Mouse (Mus musculus): ENCODE results near the gene Foxj3. TPM values are rescaled to one million over a fixed set of nuclear protein-coding genes. Genes with fewer than 3 reads are reported as not detected.
A peak's percentile ranks its signal among the peaks of the same experiment; 100 is the strongest.
"Not testable (repeated sequence)": the region's sequence is repeated elsewhere in the genome, so short reads cannot be mapped to it uniquely, and the experiment has no call there.

The Foxj3 gene
- polyA plus RNA-seq (2014; fragmentation: Nextera tagmentation; extraction: Ambion mirVana), result 20.2 and 23.4 TPM in 2 replicates

DNA sequence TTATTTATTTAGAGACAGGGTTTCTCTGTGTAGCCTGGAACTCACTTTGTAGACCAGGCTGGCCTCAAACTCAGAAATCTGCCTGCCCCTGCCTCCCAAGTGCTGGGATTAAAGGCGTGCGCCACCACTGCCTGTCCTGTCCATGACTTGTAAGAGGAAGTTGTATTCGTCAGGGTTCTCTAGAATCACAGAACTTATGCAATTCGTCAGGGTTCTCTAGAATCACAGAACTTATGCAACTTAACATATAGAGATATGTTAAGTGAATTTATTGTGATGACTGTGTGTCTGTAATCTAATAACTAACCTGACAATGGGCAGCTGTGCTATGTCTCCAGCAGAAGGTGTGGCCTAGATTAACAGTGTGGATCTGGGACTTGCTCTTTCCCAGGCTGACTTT lies at the start of gene Foxj3:
TSS of gene Foxj3 (plus strand) at position 390 of the 400 bp plus-strand sequence.
- not testable (repeated sequence) for H3K9ac ChIP-seq (ENCODE audit: low read depth, low read length); H3K4me1 ChIP-seq (replicated peaks; ENCODE audit: control insufficient read depth, insufficient read depth, low read length); H3K27me3 ChIP-seq (ENCODE audit: control insufficient read depth, insufficient read depth, low read length); H3K9me3 ChIP-seq (ENCODE audit: control insufficient read depth, low read length); ATAC-seq (ENCODE audit: low FRiP score); H3K27ac ChIP-seq (ENCODE audit: low read depth, low read length); H3K4me2 ChIP-seq (replicated peaks; ENCODE audit: low read depth, low read length); H3K36me3 ChIP-seq (ENCODE audit: control insufficient read depth, insufficient read depth, low read length); DNase-seq (ENCODE audit: low spot score); H3K4me3 ChIP-seq (ENCODE audit: low read depth, low read length)
- 88% methylated on average over 4 of the region's 4 CpGs for WGBS

DNA sequence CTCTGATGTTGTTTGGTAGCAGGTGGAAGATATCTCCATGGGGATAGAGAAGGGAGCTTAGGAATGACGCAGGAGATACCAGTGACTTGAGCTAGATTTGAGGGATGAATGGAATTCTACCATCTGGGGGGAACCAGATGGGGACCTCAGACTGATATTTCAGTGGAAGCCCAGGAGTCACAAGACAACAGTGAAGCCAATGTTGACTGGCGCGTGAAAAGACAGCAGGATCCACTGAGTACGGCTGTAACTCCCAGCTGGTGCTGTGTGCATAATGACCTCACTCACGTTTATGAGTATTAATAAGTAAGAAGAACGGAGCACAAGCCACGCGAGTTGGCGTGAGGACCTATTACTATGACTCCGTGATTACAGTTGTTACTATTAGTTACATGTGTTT lies 47.1 kb upstream of the Foxj3 start:
- Histone ChIP-seq H3K36me3 (ENCODE audit: control insufficient read depth, insufficient read depth, low read length) (no peaks in the 10 kb centered on the region), H3K4me2 (replicated peaks; ENCODE audit: low read depth, low read length) (no peak overlapping the region), H3K4me1 (replicated peaks; ENCODE audit: control insufficient read depth, insufficient read depth, low read length) (no peaks in the 10 kb centered on the region), H3K27me3 (ENCODE audit: control insufficient read depth, insufficient read depth, low read length) (peaks cover 6% of the 10 kb centered on the region; the same call in 1 of the 2 replicates), H3K9me3 (ENCODE audit: control insufficient read depth, low read length) (no peaks in the 10 kb centered on the region), H3K27ac (ENCODE audit: low read depth, low read length) (no peak overlapping the region), H3K4me3 (ENCODE audit: low read depth, low read length) (no peak overlapping the region), H3K9ac (ENCODE audit: low read depth, low read length) (no peak overlapping the region)
- ATAC-seq (ENCODE audit: low FRiP score), result no peak
- DNase-seq (ENCODE audit: low spot score), result no peak
- WGBS, result 86% methylated on average over 10 of the region's 10 CpGs

DNA sequence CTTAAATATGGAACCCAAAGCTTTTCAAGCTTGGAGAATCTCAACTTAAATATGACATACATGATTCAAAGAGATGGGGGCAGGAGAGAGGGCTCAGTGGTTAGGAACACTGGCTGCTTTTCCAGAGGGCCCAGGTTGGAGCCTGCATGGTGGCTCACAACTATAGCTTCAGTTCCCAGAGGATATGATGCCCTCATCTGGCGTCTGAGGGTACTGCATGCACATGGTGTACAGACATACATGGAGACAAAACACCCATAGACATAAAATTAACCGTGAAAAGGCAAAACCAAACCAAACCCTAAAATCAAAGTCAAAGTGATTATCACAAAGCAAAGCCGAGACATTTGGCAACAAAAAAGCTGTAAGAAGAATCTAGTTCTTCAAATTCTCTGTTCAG lies 46.0 kb upstream of the Foxj3 start:
- Histone ChIP-seq H3K27ac (ENCODE audit: low read depth, low read length) (no peak overlapping the region), H3K27me3 (ENCODE audit: control insufficient read depth, insufficient read depth, low read length) (peaks cover 6% of the 10 kb centered on the region; the same call in 1 of the 2 replicates), H3K4me3 (ENCODE audit: low read depth, low read length) (no peak overlapping the region), H3K36me3 (ENCODE audit: control insufficient read depth, insufficient read depth, low read length) (no peaks in the 10 kb centered on the region), H3K9me3 (ENCODE audit: control insufficient read depth, low read length) (no peaks in the 10 kb centered on the region), H3K4me2 (replicated peaks; ENCODE audit: low read depth, low read length) (no peak overlapping the region), H3K4me1 (replicated peaks; ENCODE audit: control insufficient read depth, insufficient read depth, low read length) (no peaks in the 10 kb centered on the region), H3K9ac (ENCODE audit: low read depth, low read length) (no peak overlapping the region)
- no peak for ATAC-seq (ENCODE audit: low FRiP score)
- DNase-seq (ENCODE audit: low spot score), result peak; percentile 54
- 78% methylated on average over 3 of the region's 3 CpGs for WGBS

DNA sequence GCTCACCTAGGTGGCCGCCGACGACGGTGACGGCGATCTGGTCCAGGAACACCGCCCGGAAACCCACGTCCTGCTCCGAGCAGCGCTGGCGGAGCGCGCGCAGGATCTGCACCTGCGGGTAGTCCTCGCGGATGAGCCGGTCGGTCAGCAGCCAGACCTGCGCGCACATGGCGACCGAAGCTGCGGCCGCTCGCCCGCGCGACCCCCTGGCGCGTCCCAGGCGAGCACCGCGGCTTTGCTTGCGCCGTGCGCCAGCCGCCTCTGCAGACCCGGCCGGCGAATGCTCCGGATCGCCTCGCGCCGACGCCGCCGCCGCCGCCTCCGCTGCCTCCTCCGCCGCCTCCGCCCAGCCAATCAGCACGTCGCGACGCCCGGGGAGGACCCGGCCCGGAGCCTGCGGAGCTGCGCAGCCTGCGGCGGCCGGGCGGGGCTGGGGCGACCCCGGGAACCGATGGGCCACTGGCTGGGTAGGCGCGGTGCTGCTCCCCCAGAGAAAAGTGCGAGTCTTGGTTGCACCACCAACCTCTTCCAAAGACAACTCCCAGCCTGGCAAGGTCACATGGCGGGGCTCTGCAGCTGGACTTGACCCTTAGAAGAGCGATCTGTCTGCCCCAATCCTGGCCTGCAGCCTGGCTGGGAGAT lies 44.4 kb upstream of the Foxj3 start, which contains the start of gene Rimkla:
TSS of gene Rimkla (minus strand) at position 338 of the 642 bp plus-strand sequence.
- Histone ChIP-seq H3K36me3 (ENCODE audit: control insufficient read depth, insufficient read depth, low read length) (no peaks in the 10 kb centered on the region), H3K27ac (ENCODE audit: low read depth, low read length) (peak within 1 kb of the TSS; percentile 65), H3K9me3 (ENCODE audit: control insufficient read depth, low read length) (no peaks in the 10 kb centered on the region), H3K27me3 (ENCODE audit: control insufficient read depth, insufficient read depth, low read length) (peaks cover 6% of the 10 kb centered on the region; the same call in 1 of the 2 replicates), H3K4me2 (replicated peaks; ENCODE audit: low read depth, low read length) (peak within 1 kb of the TSS; percentile 91), H3K4me3 (ENCODE audit: low read depth, low read length) (peak within 1 kb of the TSS; percentile 54), H3K9ac (ENCODE audit: low read depth, low read length) (peak within 1 kb of the TSS; percentile 57), H3K4me1 (replicated peaks; ENCODE audit: control insufficient read depth, insufficient read depth, low read length) (no peaks in the 10 kb centered on the region)
- DNase-seq (ENCODE audit: low spot score) (peak; percentile 82), ATAC-seq (ENCODE audit: low FRiP score) (peak; percentile 93)
- WGBS, result under 1% methylated on average over 70 of the region's 77 CpGs

DNA sequence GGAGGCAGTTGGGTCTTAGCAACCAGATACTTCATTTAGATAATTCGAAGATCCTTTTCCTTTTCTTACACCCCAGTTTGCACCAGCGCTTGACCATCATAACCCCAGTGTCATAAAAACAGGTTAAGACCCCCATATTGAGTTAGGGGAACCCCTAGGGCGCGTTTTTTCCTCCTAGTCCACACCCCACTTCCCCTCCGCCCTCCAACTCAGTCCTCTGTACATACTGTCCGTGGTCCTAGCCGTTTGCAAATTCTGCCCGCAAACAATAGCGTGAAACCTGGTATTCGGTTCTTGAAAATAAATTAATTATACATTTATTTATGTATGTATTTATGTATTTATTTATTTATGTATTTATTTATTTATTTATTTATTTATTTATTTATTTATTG lies 43.9 kb upstream of the Foxj3 start:
- H3K9me3 ChIP-seq (ENCODE audit: control insufficient read depth, low read length), result no peaks in the 10 kb centered on the region
- 32% methylated on average over 10 of the region's 10 CpGs for WGBS
- no peaks in the 10 kb centered on the region for H3K4me1 ChIP-seq (replicated peaks; ENCODE audit: control insufficient read depth, insufficient read depth, low read length)
- H3K4me3 ChIP-seq (ENCODE audit: low read depth, low read length), result peak overlapping the region; percentile 54
- H3K27me3 ChIP-seq (ENCODE audit: control insufficient read depth, insufficient read depth, low read length), result peaks cover 6% of the 10 kb centered on the region; the same call in 1 of the 2 replicates
- DNase-seq (ENCODE audit: low spot score) (no peak), ATAC-seq (ENCODE audit: low FRiP score) (peak; percentile 63)
- H3K36me3 ChIP-seq (ENCODE audit: control insufficient read depth, insufficient read depth, low read length), result no peaks in the 10 kb centered on the region
- peak overlapping the region; percentile 57 for H3K9ac ChIP-seq (ENCODE audit: low read depth, low read length)
- H3K4me2 ChIP-seq (replicated peaks; ENCODE audit: low read depth, low read length), result peak overlapping the region; percentile 91
- peak overlapping the region; percentile 65; the same call in 1 of the 2 replicates for H3K27ac ChIP-seq (ENCODE audit: low read depth, low read length)

DNA sequence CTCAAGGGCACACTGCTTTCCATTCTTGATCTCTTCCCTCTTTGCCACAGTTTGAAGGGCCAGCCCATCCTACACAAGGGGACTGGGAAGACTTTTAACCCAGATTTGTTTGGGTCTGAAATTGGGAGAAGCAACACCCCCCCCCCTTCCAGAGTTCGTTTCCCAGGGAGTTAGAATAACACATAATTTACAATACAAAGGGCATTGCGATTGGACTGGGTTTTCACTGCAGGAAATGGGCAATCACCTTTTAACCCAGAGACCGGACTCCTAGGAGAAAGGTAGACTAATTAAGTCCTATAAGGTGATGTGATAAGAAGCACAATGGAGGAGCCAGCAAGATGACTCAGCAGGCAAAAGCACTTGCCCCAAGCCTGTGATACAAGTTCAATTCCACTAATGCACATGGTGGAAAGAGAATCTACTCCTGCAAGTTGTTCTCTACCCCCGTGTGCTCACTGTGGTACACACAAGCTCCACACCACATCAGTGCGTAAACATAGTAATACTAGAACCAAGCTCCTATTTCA lies 38.4 kb upstream of the Foxj3 start:
- 62% methylated on average over 5 of the region's 5 CpGs for WGBS
- no peak overlapping the region for H3K9ac ChIP-seq (ENCODE audit: low read depth, low read length)
- no peaks in the 10 kb centered on the region; the same call in 1 of the 2 replicates for H3K27me3 ChIP-seq (ENCODE audit: control insufficient read depth, insufficient read depth, low read length)
- ATAC-seq (ENCODE audit: low FRiP score) (no peak), DNase-seq (ENCODE audit: low spot score) (no peak)
- H3K27ac ChIP-seq (ENCODE audit: low read depth, low read length), result no peak overlapping the region
- H3K4me2 ChIP-seq (replicated peaks; ENCODE audit: low read depth, low read length), result no peak overlapping the region
- H3K4me3 ChIP-seq (ENCODE audit: low read depth, low read length), result no peak overlapping the region
- H3K36me3 ChIP-seq (ENCODE audit: control insufficient read depth, insufficient read depth, low read length), result no peaks in the 10 kb centered on the region
- H3K4me1 ChIP-seq (replicated peaks; ENCODE audit: control insufficient read depth, insufficient read depth, low read length), result no peaks in the 10 kb centered on the region
- no peaks in the 10 kb centered on the region for H3K9me3 ChIP-seq (ENCODE audit: control insufficient read depth, low read length)

DNA sequence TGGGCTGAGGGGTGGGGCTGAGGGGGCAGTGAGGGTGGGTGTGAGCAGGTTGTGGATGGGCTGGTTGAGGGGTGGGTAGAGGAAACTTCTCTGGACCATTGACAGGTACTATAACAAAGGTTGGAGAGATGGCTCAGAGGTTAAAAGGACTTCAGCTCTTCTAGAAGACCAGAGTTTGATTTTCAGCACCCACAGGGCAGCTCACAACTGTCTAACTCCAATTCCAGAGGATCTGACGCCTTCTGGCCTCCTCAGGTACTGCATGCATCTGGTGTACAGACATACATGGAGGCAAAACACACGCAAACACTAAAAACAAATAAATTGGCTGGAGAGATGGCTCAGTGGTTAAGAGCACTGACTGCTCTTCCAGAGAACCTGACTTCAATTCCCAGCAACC lies 25.2 kb upstream of the Foxj3 start:
- WGBS, result 69% methylated on average over 2 of the region's 2 CpGs
- Histone ChIP-seq H3K4me1 (replicated peaks; ENCODE audit: control insufficient read depth, insufficient read depth, low read length) (no peaks in the 10 kb centered on the region), H3K27ac (ENCODE audit: low read depth, low read length) (no peak overlapping the region), H3K36me3 (ENCODE audit: control insufficient read depth, insufficient read depth, low read length) (no peaks in the 10 kb centered on the region), H3K4me3 (ENCODE audit: low read depth, low read length) (no peak overlapping the region), H3K9ac (ENCODE audit: low read depth, low read length) (no peak overlapping the region), H3K27me3 (ENCODE audit: control insufficient read depth, insufficient read depth, low read length) (no peaks in the 10 kb centered on the region), H3K9me3 (ENCODE audit: control insufficient read depth, low read length) (no peaks in the 10 kb centered on the region), H3K4me2 (replicated peaks; ENCODE audit: low read depth, low read length) (no peak overlapping the region)
- DNase-seq (ENCODE audit: low spot score) (no peak), ATAC-seq (ENCODE audit: low FRiP score) (no peak)

DNA sequence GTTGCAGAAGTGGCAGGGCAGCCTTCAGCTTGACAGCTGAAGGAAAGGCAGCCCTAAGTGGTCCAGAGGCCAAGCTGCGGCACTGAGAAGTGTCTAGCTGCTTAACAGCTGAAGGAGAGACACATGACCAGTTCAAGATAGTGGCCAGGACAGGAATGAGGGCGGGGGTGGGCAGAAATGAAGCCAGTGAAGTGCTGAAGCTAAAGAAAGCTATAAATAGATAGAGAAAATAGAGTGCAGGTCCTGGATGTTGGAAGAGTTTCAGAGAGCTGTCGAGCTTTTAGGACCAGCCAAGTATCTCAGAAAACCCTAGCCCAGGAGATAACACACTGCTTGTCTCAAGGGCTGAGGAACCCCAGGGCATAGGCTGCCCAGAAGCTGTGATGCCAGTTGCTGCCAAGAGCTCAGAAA lies 24.1 kb upstream of the Foxj3 start:
- Histone ChIP-seq H3K4me3 (ENCODE audit: low read depth, low read length) (no peak overlapping the region), H3K27me3 (ENCODE audit: control insufficient read depth, insufficient read depth, low read length) (no peaks in the 10 kb centered on the region), H3K9ac (ENCODE audit: low read depth, low read length) (no peak overlapping the region), H3K4me1 (replicated peaks; ENCODE audit: control insufficient read depth, insufficient read depth, low read length) (no peaks in the 10 kb centered on the region), H3K9me3 (ENCODE audit: control insufficient read depth, low read length) (no peaks in the 10 kb centered on the region), H3K36me3 (ENCODE audit: control insufficient read depth, insufficient read depth, low read length) (no peaks in the 10 kb centered on the region), H3K27ac (ENCODE audit: low read depth, low read length) (no peak overlapping the region), H3K4me2 (replicated peaks; ENCODE audit: low read depth, low read length) (no peak overlapping the region)
- WGBS, result 71% methylated on average over 3 of the region's 3 CpGs
- DNase-seq (ENCODE audit: low spot score), result no peak
- ATAC-seq (ENCODE audit: low FRiP score), result no peak

DNA sequence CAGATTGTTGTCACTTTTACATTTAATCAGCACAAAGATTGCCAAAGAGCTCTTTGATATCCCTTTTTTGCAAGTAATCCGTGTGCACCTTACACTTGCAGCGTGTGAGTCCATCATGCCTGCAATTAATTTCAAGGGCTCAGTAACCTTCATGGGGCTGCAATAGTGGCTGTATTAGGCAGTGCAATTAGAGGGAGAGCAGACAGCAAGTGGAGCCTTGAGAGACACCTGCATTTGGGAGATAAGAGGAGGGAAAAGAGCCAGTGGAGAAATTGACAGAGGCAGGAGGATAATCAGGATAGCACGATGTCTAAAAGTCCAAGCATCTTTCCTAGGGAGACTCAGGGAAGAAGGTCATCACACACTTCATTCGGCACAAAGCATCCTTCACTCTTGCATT lies 13.2 kb upstream of the Foxj3 start:
- Histone ChIP-seq H3K9ac (ENCODE audit: low read depth, low read length) (no peak overlapping the region), H3K9me3 (ENCODE audit: control insufficient read depth, low read length) (no peaks in the 10 kb centered on the region), H3K4me2 (replicated peaks; ENCODE audit: low read depth, low read length) (no peak overlapping the region), H3K27me3 (ENCODE audit: control insufficient read depth, insufficient read depth, low read length) (no peaks in the 10 kb centered on the region), H3K27ac (ENCODE audit: low read depth, low read length) (no peak overlapping the region), H3K36me3 (ENCODE audit: control insufficient read depth, insufficient read depth, low read length) (no peaks in the 10 kb centered on the region), H3K4me3 (ENCODE audit: low read depth, low read length) (no peak overlapping the region), H3K4me1 (replicated peaks; ENCODE audit: control insufficient read depth, insufficient read depth, low read length) (no peaks in the 10 kb centered on the region)
- DNase-seq (ENCODE audit: low spot score), result no peak
- no peak for ATAC-seq (ENCODE audit: low FRiP score)
- 86% methylated on average over 4 of the region's 4 CpGs for WGBS

Measured in hindbrain, embryonic 11.5 days (tissue).